Mouse (Mus musculus): ENCODE results near the gene Ankrd2.

- TF ChIP-seq POLR2A (IDR thresholded peaks at IDR 0.05; ENCODE audit: insufficient read depth, low read depth, low read length) (no peak), CTCF (IDR thresholded peaks at IDR 0.05) (no peak), EP300 (IDR thresholded peaks at IDR 0.05; ENCODE audit: insufficient read depth, low read depth, low read length) (no peak)
These were observed 42.3 kb upstream of the Ankrd2 start for GRCm38 (mm10) chr19:41993484-41993883.

All from heart, adult 2 months (tissue).